Mouse (Mus musculus) spleen, postnatal 4 days (tissue): ENCODE measurements around the gene Fgfr2.

Experiments used
- DNase-seq, 2 experiments: peaks; one replicate each; pipeline ENCODE4 v3.0.0; 2022; ENCODE audit warnings: low spot score in 2 of 2

Gene Fgfr2

GRCm38 (mm10) chr7:131553771-131554175 lies 1569.4 kb downstream of the Fgfr2 start:
- peak; percentile 31 to 70 for DNase-seq

GRCm38 (mm10) chr7:131552781-131553180 lies 1570.4 kb downstream of the Fgfr2 start:
- DNase-seq = no peak

GRCm38 (mm10) chr7:131551931-131552741 lies 1571.0 kb downstream of the Fgfr2 start:
- DNase-seq = peak in 1 of 2 experiments; percentile 55

- peak in 1 of 2 experiments; percentile 40 for DNase-seq
Observed at GRCm38 (mm10) chr7:131551471-131551870, 1571.7 kb downstream of the Fgfr2 start.

GRCm38 (mm10) chr7:131548473-131548872 lies 1574.7 kb downstream of the Fgfr2 start, which contains the start of gene Hmx2:
TSS of gene Hmx2 (plus strand) at chr7:131548773.
- no peak for DNase-seq

- DNase-seq = no peak
Observed at GRCm38 (mm10) chr7:131547481-131547880, 1575.7 kb downstream of the Fgfr2 start.

GRCm38 (mm10) chr7:131546423-131546822 lies 1576.7 kb downstream of the Fgfr2 start:
- no peak for DNase-seq

- DNase-seq = no peak
Observed at GRCm38 (mm10) chr7:131545701-131546385, 1577.3 kb downstream of the Fgfr2 start.

- DNase-seq = no peak
Observed at GRCm38 (mm10) chr7:131544871-131545270, 1578.3 kb downstream of the Fgfr2 start.

GRCm38 (mm10) chr7:131543623-131544481 lies 1579.3 kb downstream of the Fgfr2 start:
- DNase-seq = no peak

GRCm38 (mm10) chr7:131542872-131543622 lies 1580.1 kb downstream of the Fgfr2 start:
- DNase-seq = no peak

GRCm38 (mm10) chr7:131542115-131542871 lies 1580.9 kb downstream of the Fgfr2 start, which contains the start of gene Hmx3:
TSS of gene Hmx3 (plus strand) at chr7:131542867.
- DNase-seq = no peak

GRCm38 (mm10) chr7:131541184-131542114 lies 1581.7 kb downstream of the Fgfr2 start:
- peak in 1 of 2 experiments; percentile 46 for DNase-seq

GRCm38 (mm10) chr7:131539979-131540378 lies 1583.2 kb downstream of the Fgfr2 start:
- DNase-seq = peak; percentile 71 to 88

GRCm38 (mm10) chr7:131503739-131504138 lies 1619.4 kb downstream of the Fgfr2 start:
- DNase-seq = no peak

- no peak for DNase-seq
Observed at GRCm38 (mm10) chr7:131478403-131478802, 1644.7 kb downstream of the Fgfr2 start.

- DNase-seq = no peak
Observed at GRCm38 (mm10) chr7:131477140-131477539, 1646.0 kb downstream of the Fgfr2 start.

- no peak for DNase-seq
Observed at GRCm38 (mm10) chr7:131471551-131471950, 1651.6 kb downstream of the Fgfr2 start.

- DNase-seq = no peak
Observed at GRCm38 (mm10) chr7:131469506-131469905, 1653.6 kb downstream of the Fgfr2 start.
